Mouse (Mus musculus) cerebellum, postnatal 14 days (tissue): ENCODE results near the gene Sdhb.

ENCODE experiments used
- DNase-seq, 2 experiments: peaks; one replicate each; pipeline ENCODE4 v3.0.0; 2021; ENCODE audit warnings: mixed read lengths in 2 of 2

Sdhb gene

DNA sequence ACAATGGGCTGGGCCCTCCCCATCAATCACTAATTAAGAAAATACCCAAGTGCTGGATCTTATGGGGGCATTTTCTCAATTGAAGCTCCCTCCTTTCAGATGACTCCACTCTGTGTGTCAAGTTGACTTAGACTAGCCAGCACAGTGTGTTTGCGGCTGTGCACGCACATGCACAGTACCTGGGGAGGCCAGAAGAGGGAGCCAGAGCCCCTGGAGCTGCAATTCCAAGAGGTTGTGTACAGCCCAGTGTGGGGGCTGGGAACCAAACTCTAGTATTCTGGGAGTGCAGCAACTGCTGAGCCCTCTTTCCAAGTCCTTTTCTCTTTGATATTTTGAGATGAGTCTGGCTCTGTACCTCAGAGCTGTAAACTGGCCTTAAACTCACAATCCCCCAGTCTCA lies 20.6 kb downstream of the Sdhb start:
- no peak for DNase-seq

GRCm38 (mm10) chr4:140982808-140983207 lies 21.8 kb downstream of the Sdhb start:
- no peak for DNase-seq

GRCm38 (mm10) chr4:140983442-140983841 lies 22.4 kb downstream of the Sdhb start:
- DNase-seq: no peak

DNA sequence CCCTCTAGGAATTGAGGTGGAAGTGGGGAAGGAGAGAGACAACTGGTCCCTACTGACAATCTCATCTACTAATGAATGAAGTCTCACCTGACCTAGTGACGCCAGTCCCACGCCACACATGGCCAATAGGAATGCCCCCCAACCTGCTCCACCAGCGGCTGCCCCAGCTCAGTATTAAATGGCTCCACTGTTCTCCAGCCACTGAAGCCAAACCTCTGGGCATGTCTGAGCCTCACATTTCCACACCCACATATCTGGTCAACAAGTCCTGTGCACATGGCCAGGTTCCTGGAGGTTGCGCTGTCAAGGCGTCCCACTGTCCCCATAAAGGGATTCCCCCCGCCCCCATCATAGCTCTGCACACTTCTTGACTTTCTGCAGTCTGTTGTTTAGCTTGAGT lies 23.5 kb downstream of the Sdhb start:
- no peak for DNase-seq

GRCm38 (mm10) chr4:140986024-140986710 lies 25.2 kb downstream of the Sdhb start:
- DNase-seq: no peak

DNA sequence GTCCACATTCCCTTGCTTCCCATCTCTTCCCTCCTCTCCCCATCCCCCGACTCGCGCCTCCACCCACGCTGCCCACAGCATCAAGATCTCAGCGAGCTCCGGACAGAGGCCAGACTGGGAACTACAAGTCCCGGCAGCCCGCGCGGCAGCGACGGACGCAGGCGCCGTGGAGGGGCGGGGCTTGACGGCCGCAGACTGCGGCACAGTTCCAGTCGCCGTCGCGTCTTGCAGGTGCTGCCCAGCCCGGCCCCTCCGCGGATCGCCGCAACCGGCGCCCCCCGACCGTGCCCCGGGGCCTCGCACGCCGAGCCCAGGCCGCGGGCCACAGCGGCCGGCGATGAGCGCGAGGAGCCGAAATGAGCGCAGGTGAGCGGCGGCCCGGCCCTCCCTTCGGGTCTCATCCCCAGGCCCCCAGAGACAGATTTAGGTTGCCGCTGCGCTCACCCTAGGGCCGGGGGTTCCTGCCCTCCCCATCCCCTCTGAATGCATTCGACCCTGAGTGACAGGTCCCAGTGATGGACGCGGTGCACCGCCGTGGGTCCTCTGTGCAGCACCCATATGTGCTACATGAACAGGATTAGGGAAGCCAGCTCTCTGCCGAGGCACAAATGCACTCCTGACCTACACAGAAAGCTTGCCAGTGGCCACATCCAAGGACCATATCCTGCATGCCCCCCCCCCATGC lies 25.9 kb downstream of the Sdhb start, which contains the start of gene Atp13a2:
Gene Atp13a2, plus strand, starts transcription at position 163 of the 685 bp plus-strand sequence.
- peak; percentile 97 to 99 for DNase-seq

DNA sequence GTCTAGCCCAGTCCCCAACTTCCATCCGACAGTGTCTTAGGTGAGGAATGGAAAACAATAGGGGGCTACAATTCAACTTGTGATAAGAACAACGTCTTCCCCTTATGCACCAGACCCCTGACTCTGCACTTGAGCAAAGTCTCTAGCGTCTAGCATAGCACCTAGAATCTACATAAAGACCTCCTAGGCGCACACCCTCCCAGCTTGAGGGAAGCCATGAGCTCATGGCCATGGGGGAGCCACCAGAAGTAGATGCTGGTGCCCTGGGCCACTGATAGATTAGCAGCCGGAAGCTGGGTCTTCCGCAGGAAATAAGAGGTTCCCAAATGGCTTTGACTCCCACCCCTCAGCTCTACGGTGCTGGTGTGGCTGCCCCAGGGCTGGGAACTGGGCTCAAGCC lies 26.5 kb downstream of the Sdhb start:
- no peak for DNase-seq

- no peak for DNase-seq
These were observed 27.8 kb downstream of the Sdhb start for GRCm38 (mm10) chr4:140988706-140989290.

- DNase-seq: no peak
These were observed 28.4 kb downstream of the Sdhb start for GRCm38 (mm10) chr4:140989447-140989846.

DNA sequence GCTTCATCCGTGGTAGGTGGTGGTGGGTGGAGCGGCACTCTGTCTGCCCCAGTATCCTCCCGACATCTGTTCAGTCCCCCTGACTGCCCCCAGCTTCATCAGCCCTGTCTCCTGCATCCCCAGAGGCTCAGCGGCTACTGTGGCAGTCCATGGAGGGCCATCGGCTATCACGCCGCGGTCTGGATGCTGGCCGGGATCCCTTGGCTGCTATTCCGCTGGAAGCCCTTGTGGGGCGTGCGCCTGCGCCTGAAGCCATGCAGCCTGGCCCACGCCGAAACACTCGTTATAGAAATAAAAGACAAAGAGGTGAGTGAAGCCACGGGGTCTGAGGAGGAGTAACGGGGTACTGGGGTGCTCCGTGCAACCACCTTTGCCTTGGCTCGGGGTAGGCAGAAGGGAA lies 31.2 kb downstream of the Sdhb start:
- peak; percentile 60 to 64 for DNase-seq

DNA sequence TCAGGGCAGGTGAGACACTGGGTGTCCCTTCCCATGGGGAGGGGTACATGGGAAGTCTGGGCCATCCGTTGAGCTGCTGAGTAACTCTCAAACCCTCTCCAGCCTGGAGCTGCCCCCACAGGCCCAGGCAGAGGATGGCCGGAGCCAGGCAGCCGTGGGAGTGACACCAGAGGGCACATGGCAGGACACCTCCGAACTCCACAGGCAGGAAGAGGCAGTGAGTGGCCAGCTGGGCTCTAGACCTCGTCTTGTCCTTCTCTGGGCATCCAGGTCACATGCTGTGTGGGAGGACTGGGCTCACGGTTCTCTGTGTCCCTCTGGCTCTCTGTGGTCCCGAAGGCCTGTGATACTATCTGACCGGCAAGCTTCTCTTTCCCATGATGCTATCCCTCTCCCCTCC lies 32.8 kb downstream of the Sdhb start:
- DNase-seq: no peak

GRCm38 (mm10) chr4:140995811-140996210 lies 34.8 kb downstream of the Sdhb start:
- no peak for DNase-seq

- DNase-seq: no peak
These were observed 35.8 kb downstream of the Sdhb start for GRCm38 (mm10) chr4:140996812-140997211.

DNA sequence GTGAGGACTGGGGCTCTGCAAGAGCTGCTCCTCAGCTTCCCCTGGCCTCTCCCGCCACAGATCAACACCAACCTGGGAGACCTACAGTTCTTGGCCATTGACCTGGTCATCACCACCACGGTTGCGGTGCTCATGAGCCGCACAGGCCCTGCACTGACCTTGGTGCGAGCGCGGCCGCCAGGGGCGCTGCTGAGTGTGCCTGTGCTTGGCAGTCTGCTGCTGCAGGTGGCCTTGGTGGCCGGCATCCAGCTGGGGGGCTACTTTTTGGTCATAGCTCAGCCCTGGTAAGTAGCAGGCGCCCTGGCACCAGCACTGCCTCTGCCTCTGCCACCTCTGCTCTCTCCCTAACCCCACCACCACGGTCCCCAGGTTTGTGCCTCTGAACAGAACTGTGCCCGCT lies 45.0 kb downstream of the Sdhb start:
- peak; percentile 82 to 91 for DNase-seq

DNA sequence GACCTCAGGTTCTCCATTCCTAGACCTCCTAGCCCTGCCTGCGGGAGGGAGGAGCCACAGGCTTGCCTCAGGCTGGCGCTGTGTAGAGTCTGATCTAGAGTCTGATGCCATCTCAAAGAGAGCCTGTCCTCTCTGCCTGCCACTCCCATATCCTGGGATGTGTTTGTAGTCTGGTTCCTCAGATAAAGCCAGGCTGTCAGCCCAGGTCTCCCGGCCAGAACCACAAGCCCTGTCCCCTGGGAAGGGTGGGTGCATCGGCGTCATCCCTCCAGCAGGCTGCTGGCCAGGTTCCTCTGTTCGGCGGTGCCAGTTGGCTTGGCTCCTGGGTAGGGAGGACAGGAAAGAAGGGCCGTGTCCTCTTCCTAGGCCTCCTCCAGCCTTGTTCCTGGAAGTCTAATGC lies 47.0 kb downstream of the Sdhb start:
- DNase-seq: peak in 1 of 2 experiments; percentile 62

- DNase-seq: no peak
These were observed 49.1 kb downstream of the Sdhb start, which contains the start of gene Mfap2 for GRCm38 (mm10) chr4:141010118-141010517. Mfap2 (plus strand) TSS chr4:141010418.

- DNase-seq: no peak
These were observed 49.5 kb downstream of the Sdhb start for GRCm38 (mm10) chr4:141010526-141010925.

- no peak for DNase-seq
These were observed 50.0 kb downstream of the Sdhb start for GRCm38 (mm10) chr4:141010941-141011429.

- DNase-seq: peak; percentile 67 to 77
These were observed 50.7 kb downstream of the Sdhb start for GRCm38 (mm10) chr4:141011556-141012328.

- no peak for DNase-seq
These were observed 51.6 kb downstream of the Sdhb start for GRCm38 (mm10) chr4:141012558-141012957.

DNA sequence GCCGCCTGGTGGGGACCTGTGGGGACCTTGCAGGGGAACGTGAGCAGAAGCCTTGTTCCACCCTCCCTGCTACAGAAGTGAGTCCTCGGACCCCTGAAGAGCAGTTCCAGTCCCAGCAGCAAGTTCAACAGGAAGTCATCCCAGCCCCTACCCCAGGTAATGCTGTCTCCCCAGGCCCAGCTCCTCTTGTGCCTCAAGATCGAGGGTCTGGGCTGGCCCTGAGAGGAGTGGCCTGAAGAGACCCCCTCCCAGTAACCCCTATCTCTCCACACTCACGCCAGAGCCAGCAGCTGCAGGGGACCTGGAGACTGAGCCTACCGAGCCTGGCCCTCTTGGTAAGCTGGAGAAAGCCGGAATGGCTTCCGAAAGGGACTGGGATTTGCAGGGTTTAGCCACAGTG lies 53.1 kb downstream of the Sdhb start:
- DNase-seq: no peak

DNA sequence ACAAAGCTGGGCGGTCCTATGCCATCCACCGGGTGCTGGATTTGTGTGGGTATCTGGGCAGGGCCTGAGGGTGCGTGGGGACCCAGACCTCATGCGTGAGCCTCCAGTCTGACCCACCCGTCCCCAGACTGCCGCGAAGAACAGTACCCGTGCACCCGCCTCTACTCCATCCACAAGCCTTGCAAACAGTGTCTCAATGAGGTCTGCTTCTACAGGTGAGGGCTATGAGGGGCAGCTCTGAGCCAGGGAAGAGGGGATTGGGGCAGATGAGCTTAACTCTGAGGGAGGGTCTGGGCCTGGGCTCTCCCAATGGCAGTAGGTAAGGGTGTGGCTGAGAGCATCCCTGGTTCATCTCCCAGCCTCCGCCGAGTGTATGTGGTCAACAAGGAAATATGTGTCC lies 53.9 kb downstream of the Sdhb start:
- DNase-seq: no peak

DNA sequence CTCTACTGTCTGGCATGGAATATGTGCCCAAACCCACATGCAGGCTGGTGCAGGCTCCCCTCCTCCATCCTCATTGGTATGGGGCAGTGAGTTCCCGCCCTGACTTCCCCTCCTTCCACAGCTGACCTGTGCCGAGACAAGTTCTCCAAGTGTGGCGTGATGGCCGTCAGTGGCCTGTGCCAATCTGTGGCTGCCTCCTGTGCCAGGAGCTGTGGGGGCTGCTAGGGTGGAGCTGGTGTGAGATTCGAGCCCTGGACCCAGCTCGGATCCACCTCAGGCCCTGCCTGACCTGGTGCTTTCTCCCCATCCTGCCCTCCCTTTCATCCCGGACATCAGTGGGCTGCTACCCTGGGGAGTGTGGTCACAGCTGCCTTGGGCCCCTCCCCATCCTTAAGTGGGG lies 54.4 kb downstream of the Sdhb start:
- DNase-seq: no peak
